Mouse (Mus musculus): ENCODE data around the gene Zic2. TPM values are rescaled to one million over a fixed set of nuclear protein-coding genes. Genes with fewer than 3 reads are reported as not detected.

The Zic2 gene
- polyA plus RNA-seq, 1 experiment from 2014 or later, result not detected

- Histone ChIP-seq H3K4me2 (replicated peaks; ENCODE audit: low read depth, low read length) (peak overlapping the region; percentile 82), H3K4me3 (ENCODE audit: low read depth, low read length) (peak overlapping the region; percentile 32), H3K36me3 (ENCODE audit: control insufficient read depth, insufficient read depth, low read length) (no peaks in the 10 kb centered on the region), H3K27me3 (ENCODE audit: control insufficient read depth, insufficient read depth, low read length) (peaks cover 61% of the 10 kb centered on the region), H3K9ac (replicated peaks; ENCODE audit: low read depth, low read length) (no peak overlapping the region), H3K27ac (ENCODE audit: low read length) (no peak overlapping the region), H3K4me1 (ENCODE audit: control insufficient read depth, insufficient read depth, low read length) (peaks cover 19% of the 10 kb centered on the region), H3K9me3 (ENCODE audit: control insufficient read depth, low read depth, low read length) (no peaks in the 10 kb centered on the region)
- under 1% methylated on average over 58 of the region's 62 CpGs for WGBS
- no peak for ATAC-seq (ENCODE audit: insufficient number of reproducible peaks, insufficient read depth, low FRiP score, low read depth)
Observed at GRCm38 (mm10) chr14:122464351-122464762, 10.9 kb upstream of the Zic2 start.

DNA sequence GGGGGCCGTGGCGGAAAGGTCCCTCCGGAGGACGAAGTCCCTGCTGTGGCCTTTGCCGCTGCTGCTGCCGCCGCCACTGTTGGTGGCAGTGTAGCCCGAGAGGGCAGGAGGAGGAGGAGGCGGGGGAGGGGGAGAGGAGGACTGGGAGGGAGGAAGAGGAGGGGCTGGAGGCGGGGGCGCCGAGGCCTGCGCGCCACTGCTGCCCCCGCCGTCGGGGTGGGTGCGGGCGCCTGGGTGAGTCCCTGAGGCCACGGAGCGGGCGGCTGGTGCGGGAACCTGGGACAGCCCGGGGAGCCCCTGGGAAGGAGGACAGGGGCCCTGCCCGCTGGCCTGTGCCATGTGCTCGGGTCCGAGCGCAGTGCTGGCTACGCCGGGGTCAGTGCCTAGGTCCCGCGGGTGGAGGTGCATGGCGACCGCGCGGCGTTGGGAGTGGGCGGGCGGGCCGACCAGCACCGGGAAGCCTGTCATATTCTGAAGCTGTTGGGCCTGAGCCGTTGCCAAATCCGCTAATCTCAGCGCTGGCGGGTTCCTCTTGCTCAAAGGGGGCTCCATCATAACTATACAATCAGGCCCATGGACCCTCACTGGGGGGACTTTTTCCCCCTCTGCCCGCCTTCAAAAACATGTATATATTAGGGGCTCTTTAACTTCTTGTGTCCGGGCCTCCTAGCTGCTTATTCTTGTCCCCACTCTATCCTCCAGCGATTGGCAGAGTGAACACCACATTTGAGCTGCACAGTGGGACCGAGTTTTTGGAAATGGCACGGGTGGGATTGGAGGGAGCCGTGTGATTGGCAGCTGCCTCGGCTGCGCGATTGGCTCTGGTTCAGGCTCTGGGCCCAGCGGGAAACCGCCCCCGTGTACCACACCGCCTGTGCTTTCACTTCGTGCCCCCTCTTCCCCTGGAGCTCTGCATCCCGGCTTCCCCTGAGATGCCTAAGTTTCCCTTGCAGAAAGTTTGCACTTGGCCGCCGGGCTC is 10.2 kb upstream of the Zic2 start, which contains the start of gene Zic5:
Zic5 (minus strand) TSS at position 915 of the 979 bp plus-strand sequence.
- WGBS, result under 1% methylated on average over 41 of the region's 62 CpGs
- no peak; the same call in 1 of the 2 replicates for ATAC-seq (ENCODE audit: insufficient number of reproducible peaks, insufficient read depth, low FRiP score, low read depth)
- Histone ChIP-seq H3K9ac (replicated peaks; ENCODE audit: low read depth, low read length) (no peak within 1 kb of the TSS), H3K36me3 (ENCODE audit: control insufficient read depth, insufficient read depth, low read length) (no peaks in the 10 kb centered on the region), H3K27ac (ENCODE audit: low read length) (no peak within 1 kb of the TSS), H3K4me1 (ENCODE audit: control insufficient read depth, insufficient read depth, low read length) (peaks cover 19% of the 10 kb centered on the region), H3K4me2 (replicated peaks; ENCODE audit: low read depth, low read length) (peak within 1 kb of the TSS; percentile 82), H3K9me3 (ENCODE audit: control insufficient read depth, low read depth, low read length) (no peaks in the 10 kb centered on the region), H3K27me3 (ENCODE audit: control insufficient read depth, insufficient read depth, low read length) (peaks cover 65% of the 10 kb centered on the region), H3K4me3 (ENCODE audit: low read depth, low read length) (peak within 1 kb of the TSS; percentile 32)

GRCm38 (mm10) chr14:122465931-122466490 is 9.2 kb upstream of the Zic2 start:
- no peak for ATAC-seq (ENCODE audit: insufficient number of reproducible peaks, insufficient read depth, low FRiP score, low read depth)
- Histone ChIP-seq H3K4me3 (ENCODE audit: low read depth, low read length) (no peak overlapping the region), H3K9ac (replicated peaks; ENCODE audit: low read depth, low read length) (no peak overlapping the region), H3K27ac (ENCODE audit: low read length) (no peak overlapping the region), H3K4me2 (replicated peaks; ENCODE audit: low read depth, low read length) (no peak overlapping the region), H3K9me3 (ENCODE audit: control insufficient read depth, low read depth, low read length) (no peaks in the 10 kb centered on the region), H3K27me3 (ENCODE audit: control insufficient read depth, insufficient read depth, low read length) (peaks cover 70% of the 10 kb centered on the region), H3K36me3 (ENCODE audit: control insufficient read depth, insufficient read depth, low read length) (no peaks in the 10 kb centered on the region), H3K4me1 (ENCODE audit: control insufficient read depth, insufficient read depth, low read length) (peaks cover 19% of the 10 kb centered on the region)
- 18% methylated on average over 13 of the region's 13 CpGs for WGBS

DNA sequence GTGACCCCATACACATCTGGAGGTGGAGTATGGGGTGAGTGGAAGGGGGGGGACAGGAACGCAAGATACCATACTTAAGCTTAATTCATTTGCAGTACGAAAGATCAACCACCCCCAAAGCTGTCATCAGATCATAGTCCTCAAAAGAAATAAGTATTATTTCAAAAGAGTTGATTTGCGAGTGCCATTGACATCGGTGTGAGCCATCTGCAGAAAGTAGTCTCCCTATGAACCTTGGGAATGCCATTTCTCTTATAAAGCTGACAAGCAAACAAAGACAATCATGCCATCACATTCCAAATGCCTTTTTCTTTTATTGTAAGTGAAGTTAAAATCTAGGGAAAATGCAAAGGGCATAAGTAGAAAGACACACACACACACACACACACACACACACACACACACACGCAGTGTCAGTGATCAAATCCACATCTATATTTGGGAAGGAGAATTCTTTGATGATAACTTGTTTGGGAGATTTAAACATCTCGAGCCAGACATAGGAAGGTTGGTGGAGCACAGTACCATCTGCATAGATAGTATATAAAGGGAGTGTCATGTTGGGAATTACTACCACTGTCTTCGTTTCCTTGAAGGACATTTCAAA is 8.4 kb upstream of the Zic2 start:
- H3K27me3 ChIP-seq (ENCODE audit: control insufficient read depth, insufficient read depth, low read length), result peaks cover 74% of the 10 kb centered on the region
- no peak for ATAC-seq (ENCODE audit: insufficient number of reproducible peaks, insufficient read depth, low FRiP score, low read depth)
- H3K4me1 ChIP-seq (ENCODE audit: control insufficient read depth, insufficient read depth, low read length), result peaks cover 19% of the 10 kb centered on the region
- H3K4me3 ChIP-seq (ENCODE audit: low read depth, low read length), result no peak overlapping the region
- H3K36me3 ChIP-seq (ENCODE audit: control insufficient read depth, insufficient read depth, low read length), result no peaks in the 10 kb centered on the region
- 52% methylated on average over 7 of the region's 7 CpGs for WGBS
- no peak overlapping the region for H3K4me2 ChIP-seq (replicated peaks; ENCODE audit: low read depth, low read length)
- H3K9me3 ChIP-seq (ENCODE audit: control insufficient read depth, low read depth, low read length), result no peaks in the 10 kb centered on the region
- H3K27ac ChIP-seq (ENCODE audit: low read length), result no peak overlapping the region
- no peak overlapping the region for H3K9ac ChIP-seq (replicated peaks; ENCODE audit: low read depth, low read length)

DNA sequence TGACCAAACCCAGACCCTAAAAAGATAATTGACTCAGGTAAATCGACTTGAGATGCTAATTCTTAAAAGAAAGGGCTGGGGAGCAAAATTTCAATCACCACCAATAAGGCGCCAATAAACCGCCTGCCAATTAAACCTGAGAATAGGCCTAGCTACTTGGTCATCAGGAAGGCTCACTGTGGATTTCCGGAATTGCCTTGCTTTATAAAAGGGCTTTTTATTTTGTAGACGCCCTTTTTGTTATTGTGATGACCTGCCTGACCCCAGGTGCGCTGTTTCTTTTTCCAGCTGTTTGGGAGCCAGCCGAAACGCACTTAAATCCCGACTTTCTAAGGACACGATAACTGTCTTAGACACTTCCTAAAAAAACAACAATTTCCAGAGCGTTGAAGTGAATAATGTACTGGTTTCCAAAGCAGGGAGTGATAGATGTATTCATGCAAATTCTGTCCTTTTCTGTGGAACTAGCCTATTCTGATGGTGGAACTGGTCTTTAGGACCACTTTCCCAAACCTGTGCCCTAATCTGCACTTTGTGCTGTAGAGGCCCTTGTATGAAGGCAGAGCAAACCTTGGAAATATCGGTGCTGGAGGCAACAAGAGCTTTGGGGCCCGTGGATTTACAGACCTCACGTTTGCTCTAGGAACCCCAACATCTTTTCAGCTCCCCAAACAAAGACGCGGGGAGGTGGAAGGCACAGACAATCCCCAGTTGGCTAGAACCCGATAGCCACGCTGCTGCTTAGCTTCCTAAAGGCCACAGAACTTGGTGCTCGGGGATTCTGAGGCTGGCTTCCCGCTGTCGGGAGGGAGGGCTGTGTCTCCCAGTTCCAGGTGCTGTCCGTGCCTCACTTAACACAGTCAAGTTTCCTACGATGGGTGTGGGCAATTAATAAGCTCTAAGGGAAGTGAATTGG is 7.1 kb upstream of the Zic2 start:
- no peaks in the 10 kb centered on the region for H3K36me3 ChIP-seq (ENCODE audit: control insufficient read depth, insufficient read depth, low read length)
- no peak for ATAC-seq (ENCODE audit: insufficient number of reproducible peaks, insufficient read depth, low FRiP score, low read depth)
- no peaks in the 10 kb centered on the region for H3K9me3 ChIP-seq (ENCODE audit: control insufficient read depth, low read depth, low read length)
- WGBS, result 8% methylated on average over 23 of the region's 23 CpGs
- H3K9ac ChIP-seq (replicated peaks; ENCODE audit: low read depth, low read length), result no peak overlapping the region
- no peak overlapping the region for H3K27ac ChIP-seq (ENCODE audit: low read length)
- no peak overlapping the region for H3K4me2 ChIP-seq (replicated peaks; ENCODE audit: low read depth, low read length)
- peaks cover 18% of the 10 kb centered on the region for H3K4me1 ChIP-seq (ENCODE audit: control insufficient read depth, insufficient read depth, low read length)
- H3K4me3 ChIP-seq (ENCODE audit: low read depth, low read length), result no peak overlapping the region
- peaks cover 81% of the 10 kb centered on the region for H3K27me3 ChIP-seq (ENCODE audit: control insufficient read depth, insufficient read depth, low read length)

DNA sequence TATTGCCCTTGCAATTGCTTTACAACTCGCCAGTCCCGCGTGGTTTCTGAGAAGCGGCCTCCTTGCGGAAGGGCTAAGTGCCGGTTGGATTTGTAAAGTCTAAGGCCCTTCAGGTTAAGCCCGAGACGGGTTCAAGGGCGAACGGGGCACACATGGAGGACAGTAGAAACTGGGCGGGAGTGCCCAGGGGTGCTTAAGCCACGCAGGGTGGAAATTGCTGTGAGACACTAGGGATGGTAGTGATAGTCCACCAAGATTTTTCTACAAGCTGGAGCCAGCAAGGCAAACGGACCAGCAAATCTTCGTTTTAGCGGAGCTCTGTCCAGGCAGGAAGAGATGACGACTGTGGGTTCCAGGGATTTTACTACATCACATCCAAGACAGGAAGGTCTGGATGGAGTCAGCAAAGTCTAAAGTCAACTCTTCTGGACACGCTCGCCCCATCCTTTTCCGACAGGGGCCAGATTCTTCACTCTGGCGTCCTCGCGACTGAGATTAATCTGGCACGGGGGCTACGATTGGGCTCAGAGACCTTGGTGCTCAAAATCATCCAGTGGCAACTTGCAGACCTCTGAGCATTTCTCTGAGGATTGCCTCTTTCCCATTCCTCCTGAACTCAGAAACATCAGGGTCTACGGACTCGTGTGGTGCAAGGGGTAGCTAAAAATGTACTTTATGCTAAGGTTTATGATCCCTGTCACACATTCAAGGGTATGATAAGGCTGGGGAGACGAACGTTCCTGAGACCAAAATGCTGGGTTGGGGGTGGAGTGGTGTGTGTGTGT is 6.1 kb upstream of the Zic2 start:
- Histone ChIP-seq H3K27ac (ENCODE audit: low read length) (no peak overlapping the region), H3K4me2 (replicated peaks; ENCODE audit: low read depth, low read length) (no peak overlapping the region), H3K9me3 (ENCODE audit: control insufficient read depth, low read depth, low read length) (no peaks in the 10 kb centered on the region), H3K4me1 (ENCODE audit: control insufficient read depth, insufficient read depth, low read length) (peaks cover 13% of the 10 kb centered on the region; the same call in 1 of the 2 replicates), H3K27me3 (ENCODE audit: control insufficient read depth, insufficient read depth, low read length) (peaks cover 83% of the 10 kb centered on the region), H3K4me3 (ENCODE audit: low read depth, low read length) (no peak overlapping the region), H3K36me3 (ENCODE audit: control insufficient read depth, insufficient read depth, low read length) (no peaks in the 10 kb centered on the region), H3K9ac (replicated peaks; ENCODE audit: low read depth, low read length) (no peak overlapping the region)
- WGBS, result 3% methylated on average over 28 of the region's 28 CpGs
- no peak for ATAC-seq (ENCODE audit: insufficient number of reproducible peaks, insufficient read depth, low FRiP score, low read depth)

- 11% methylated on average over 31 of the region's 31 CpGs for WGBS
- Histone ChIP-seq H3K27ac (ENCODE audit: low read length) (no peak overlapping the region), H3K4me2 (replicated peaks; ENCODE audit: low read depth, low read length) (no peak overlapping the region), H3K4me3 (ENCODE audit: low read depth, low read length) (no peak overlapping the region), H3K4me1 (ENCODE audit: control insufficient read depth, insufficient read depth, low read length) (peaks cover 16% of the 10 kb centered on the region), H3K9ac (replicated peaks; ENCODE audit: low read depth, low read length) (no peak overlapping the region), H3K36me3 (ENCODE audit: control insufficient read depth, insufficient read depth, low read length) (no peaks in the 10 kb centered on the region), H3K9me3 (ENCODE audit: control insufficient read depth, low read depth, low read length) (no peaks in the 10 kb centered on the region), H3K27me3 (ENCODE audit: control insufficient read depth, insufficient read depth, low read length) (peaks cover 85% of the 10 kb centered on the region)
- no peak for ATAC-seq (ENCODE audit: insufficient number of reproducible peaks, insufficient read depth, low FRiP score, low read depth)
Observed at GRCm38 (mm10) chr14:122471449-122472085, 3.7 kb upstream of the Zic2 start.

All from stomach, embryonic 14.5 days (tissue).